Mouse (Mus musculus): Measurements from ENCODE around the gene Phf20. TPM values are rescaled to one million over a fixed set of nuclear protein-coding genes. Genes with fewer than 3 reads are reported as not detected.
"Not testable (repeated sequence)": the region's sequence is repeated elsewhere in the genome, so short reads cannot be mapped to it uniquely, and the experiment has no call there.

Gene Phf20
- total RNA-seq, 2 experiments from 2014 or later: 93.5 to 101 TPM

- intact Hi-C loops (cut with DNase I): no loop called here
- no peak for DNase-seq
These were observed 1.1 kb downstream of the Phf20 start for GRCm38 (mm10) chr2:156197129-156197911.

GRCm38 (mm10) chr2:156199944-156200343 lies 3.7 kb downstream of the Phf20 start:
- DNase-seq: peak; percentile 17
- intact Hi-C loops (cut with DNase I): no loop called here

GRCm38 (mm10) chr2:156201486-156201885 lies 5.2 kb downstream of the Phf20 start:
- no peak for DNase-seq
- intact Hi-C loops (cut with DNase I): no loop called here

GRCm38 (mm10) chr2:156202848-156203437 lies 6.7 kb downstream of the Phf20 start:
- intact Hi-C loops (cut with DNase I): no loop called here
- peak; percentile 87 for DNase-seq

- no peak for DNase-seq
- intact Hi-C loops (cut with DNase I): no loop called here
These were observed 7.7 kb downstream of the Phf20 start for GRCm38 (mm10) chr2:156203917-156204316.

GRCm38 (mm10) chr2:156217786-156218185 lies 21.5 kb downstream of the Phf20 start:
- DNase-seq: no peak
- intact Hi-C loops (cut with DNase I): no loop called here

GRCm38 (mm10) chr2:156222100-156222499 lies 25.8 kb downstream of the Phf20 start:
- intact Hi-C loops (cut with DNase I): no loop called here
- DNase-seq: no peak

GRCm38 (mm10) chr2:156224043-156224442 lies 27.8 kb downstream of the Phf20 start:
- no peak for DNase-seq
- intact Hi-C loops (cut with DNase I): no loop called here

- intact Hi-C loops (cut with DNase I): no loop called here
- no peak for DNase-seq
These were observed 31.4 kb downstream of the Phf20 start for GRCm38 (mm10) chr2:156227689-156228088.

GRCm38 (mm10) chr2:156229171-156229570 lies 32.9 kb downstream of the Phf20 start:
- intact Hi-C loops (cut with DNase I): no loop called here
- DNase-seq: no peak

GRCm38 (mm10) chr2:156231340-156231739 lies 35.1 kb downstream of the Phf20 start:
- intact Hi-C loops (cut with DNase I): no loop called here
- DNase-seq: no peak

GRCm38 (mm10) chr2:156233275-156233948 lies 37.1 kb downstream of the Phf20 start:
- peak; percentile 58 for DNase-seq
- intact Hi-C loops (cut with DNase I): no loop called here

- DNase-seq; intact Hi-C loops (cut with DNase I): not testable (repeated sequence)
These were observed 37.8 kb downstream of the Phf20 start for GRCm38 (mm10) chr2:156234016-156234415.

- intact Hi-C loops (cut with DNase I): no loop called here
These were observed 39.6 kb downstream of the Phf20 start for GRCm38 (mm10) chr2:156235847-156236246.

GRCm38 (mm10) chr2:156241662-156242061 lies 45.4 kb downstream of the Phf20 start:
- no peak for DNase-seq
- intact Hi-C loops (cut with DNase I): no loop called here

More at GRCm38 (mm10) chr2:156235847-156236246, 39.6 kb downstream of the Phf20 start:
- peak; percentile 95 for DNase-seq

- intact Hi-C loops (cut with DNase I): no loop called here
- DNase-seq: no peak
These were observed 46.7 kb downstream of the Phf20 start for GRCm38 (mm10) chr2:156243011-156243410.

- intact Hi-C loops (cut with DNase I): no loop called here
- DNase-seq: no peak
These were observed 51.3 kb downstream of the Phf20 start for GRCm38 (mm10) chr2:156247599-156247998.

GRCm38 (mm10) chr2:156250761-156251160 lies 54.5 kb downstream of the Phf20 start:
- no peak for DNase-seq
- intact Hi-C loops (cut with DNase I): no loop called here

- intact Hi-C loops (cut with DNase I): no loop called here
- DNase-seq: no peak
These were observed 55.0 kb downstream of the Phf20 start for GRCm38 (mm10) chr2:156251291-156251690.

GRCm38 (mm10) chr2:156257051-156257450 lies 60.8 kb downstream of the Phf20 start:
- intact Hi-C loops (cut with DNase I): no loop called here
- peak; percentile 35 for DNase-seq

- intact Hi-C loops (cut with DNase I): no loop called here
These were observed 61.9 kb downstream of the Phf20 start for GRCm38 (mm10) chr2:156257922-156258761.

More at GRCm38 (mm10) chr2:156257922-156258761, 61.9 kb downstream of the Phf20 start:
- DNase-seq: no peak

Measured in left cerebral cortex, postnatal 4 days (tissue).